Comparison of ENCODE assay signal across 10 mouse cellular contexts in the genomic region with DNA sequence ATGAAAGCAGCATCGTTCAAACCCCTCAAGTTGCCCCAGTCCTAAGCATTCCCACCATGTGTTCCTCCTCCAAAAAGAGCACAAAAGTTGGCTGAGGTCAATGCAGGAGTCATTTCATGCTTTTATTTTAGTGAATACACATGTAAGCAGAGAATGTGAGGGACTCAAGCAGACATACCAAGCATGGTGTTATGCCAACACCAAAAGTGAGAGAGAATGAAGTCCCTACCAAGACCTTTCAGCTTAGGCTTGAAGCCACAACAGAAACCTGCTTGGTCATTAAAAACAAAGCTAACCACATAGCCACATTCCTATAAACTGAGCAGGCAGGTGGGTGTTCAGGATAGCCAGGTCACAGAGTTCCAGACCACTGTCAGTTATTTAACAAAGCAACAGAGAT. TPM values are rescaled to one million over a fixed set of nuclear protein-coding genes. Genes with fewer than 3 reads are reported as not detected.
DNase-seq lines count a peak whose midpoint lies in the region; ATAC-seq and TF ChIP-seq lines count a peak whose summit lies in the region.
"Had no signal": no experiment of that assay in that cellular context is flagged by ENCODE, and none has a peak within 500 bp of the region (broad histone marks: within the 10 kb centered on the region; RNA-seq: fewer than 3 reads in every experiment).

No protein-coding gene starts in this region.

- no peak for TF ChIP-seq POLR2A in liver, adult 2 months (IDR thresholded peaks at IDR 0.05; ENCODE audit: extremely low read depth, insufficient read depth, low read length)
- TF ChIP-seq POLR2A in cortical plate, adult 2 months (IDR thresholded peaks at IDR 0.05; ENCODE audit: extremely low read depth, insufficient read depth, low read length), result no peak

- H3K36me3 ChIP-seq in liver, adult 2 months (ENCODE audit: control insufficient read depth, insufficient read depth, low read length), result peaks cover 32% of the 10 kb centered on the region
- no peaks in the 10 kb centered on the region for H3K36me3 ChIP-seq in macrophage (ENCODE audit: inconsistent target)

- H3K27ac ChIP-seq in gastrocnemius, adult 2 months, result peak overlapping the region; percentile 83
- peak overlapping the region; percentile 15; the same call in 1 of the 2 replicates for H3K27ac ChIP-seq in liver, adult 2 months (replicated peaks; ENCODE audit: insufficient read depth, low read depth, low read length)
- peak overlapping the region; percentile 0; the same call in 1 of the 2 replicates for H3K27ac ChIP-seq in cortical plate, adult 2 months (ENCODE audit: insufficient read depth, low read length)
- peak overlapping the region; percentile 97 for H3K27ac ChIP-seq in macrophage
- H3K27ac ChIP-seq: neural tube, embryonic 12.5 days had no signal

- H3K4me3 ChIP-seq in gastrocnemius, adult 2 months, result peak overlapping the region; percentile 44
- H3K4me3 ChIP-seq in liver, adult 2 months (ENCODE audit: insufficient read depth, low read depth, low read length), result no peak overlapping the region
- no peak overlapping the region for H3K4me3 ChIP-seq in cortical plate, adult 2 months (ENCODE audit: insufficient read depth, low read length)
- no peak overlapping the region for H3K4me3 ChIP-seq in macrophage (ENCODE audit: inconsistent target)
- H3K4me3 ChIP-seq: erythroblast, embryonic 14.5 days; neural tube, embryonic 12.5 days had no signal

- TF ChIP-seq CTCF in gastrocnemius, adult 2 months (IDR thresholded peaks at IDR 0.05), result no peak
- no peak for TF ChIP-seq CTCF in liver, adult 2 months (IDR thresholded peaks at IDR 0.05; ENCODE audit: low read depth, low read length)
- no peak for TF ChIP-seq CTCF in cortical plate, adult 2 months (IDR thresholded peaks at IDR 0.05; ENCODE audit: extremely low read depth, insufficient read depth, low read length)

- no peak overlapping the region for H3K9ac ChIP-seq in liver, adult 2 months (ENCODE audit: low read depth, low read length)
- H3K9ac ChIP-seq: neural tube, embryonic 12.5 days had no signal

- ATAC-seq in activated CD4-positive, CD25-positive, alpha-beta regulatory T cell, adult 4 months, result no peak

- intact Hi-C loops in gastrocnemius, adult 2 months (cut with DNase I), result loop anchor here (2.0 to 5.0 kb wide), 2 partner anchors 35 to 45 kb away; a partner anchor contains a TSS
- intact Hi-C loops in gastrocnemius, postnatal 14 days (cut with DNase I; ENCODE audit: low total_unique reads), result no loop called here

- H3K4me1 ChIP-seq in liver, adult 2 months (ENCODE audit: control insufficient read depth, insufficient read depth, low read length), result peaks cover 5% of the 10 kb centered on the region
- peaks cover 9% of the 10 kb centered on the region for H3K4me1 ChIP-seq in cortical plate, adult 2 months (ENCODE audit: control insufficient read depth, insufficient read depth, low read length)

- H3K79me2 ChIP-seq in liver, adult 2 months (ENCODE audit: control insufficient read depth, insufficient read depth, low read length), result peaks cover 32% of the 10 kb centered on the region; the same call in 1 of the 2 replicates
- peaks cover 83% of the 10 kb centered on the region for H3K79me2 ChIP-seq in macrophage (ENCODE audit: inconsistent target)

- DNase-seq in gastrocnemius, adult 2 months, result no peak
- DNase-seq in gastrocnemius, postnatal 14 days, result no peak
- no peak for DNase-seq in liver, adult 2 months (ENCODE audit: extremely low read depth, low read depth, low spot score)
- no peak for DNase-seq in liver
- DNase-seq in cerebellum, adult 11 months, result no peak

- H3K27me3 ChIP-seq in liver, adult 2 months (ENCODE audit: control insufficient read depth, insufficient read depth, low read length), result no peaks in the 10 kb centered on the region
- H3K27me3 ChIP-seq: neural tube, embryonic 12.5 days had no signal

- 63% methylated on average over 1 of the region's 1 CpGs for WGBS in liver, adult 2 months
- 0% methylated on average over 1 of the region's 1 CpGs for WGBS in macrophage (ENCODE audit: missing documents)

RNA-seq across cellular contexts. Expression of a gene that starts 35.0 kb away (rescaled TPM):
- total RNA-seq in gastrocnemius, adult 2 months (2021), result 10 to 100 TPM; 10.4 to 11.7 TPM
- 1 to 10 TPM; 9.4 to 9.9 TPM for total RNA-seq in gastrocnemius, postnatal 14 days (2021)
- total RNA-seq in liver, adult 2 months (2014; rRNA removed), result 5.9 and 6.4 TPM in 2 replicates
- 5.9 and 7.5 TPM in 2 replicates for polyA plus RNA-seq in liver, adult 2 months (2012; rRNA removed)
- polyA plus RNA-seq in cortical plate, adult 2 months (2012; rRNA removed), result 6.6 and 7.4 TPM in 2 replicates
- 10 to 100 TPM; 11.7 to 99.4 (median 23.3) TPM for total RNA-seq in macrophage (2018; cell fraction: chromatin; rRNA removed)
- 10 to 100 TPM in 21 of 26 experiments, 1 to 10 TPM in 5; 7.2 to 20.6 (median 13.0) TPM for total RNA-seq in macrophage (2018; cell fraction: cytosol; rRNA removed)
- total RNA-seq in macrophage (2018; cell fraction: nucleus; rRNA removed), result 10 to 100 TPM; 16.8 to 80.0 (median 28.9) TPM
- 3.4 to 11.0 TPM (median 7.7 TPM) in 3 replicates for polyA plus RNA-seq in macrophage (2018)
- polyA plus RNA-seq in activated CD4-positive, CD25-positive, alpha-beta regulatory T cell, adult 4 months (2017; shearing (Covaris generic)), result 10 to 100 TPM; 10.6 to 11.9 TPM

RNA-seq across cellular contexts. Expression of a gene that starts 49.1 kb away (rescaled TPM):
- total RNA-seq in gastrocnemius, adult 2 months (2021), result 10 to 100 TPM; 24.1 to 26.2 TPM
- total RNA-seq in gastrocnemius, postnatal 14 days (2021), result 10 to 100 TPM; 22.3 to 27.3 TPM
- total RNA-seq in liver, adult 2 months (2014; rRNA removed), result 5.9 and 8.5 TPM in 2 replicates
- 21.9 and 25.2 TPM in 2 replicates for polyA plus RNA-seq in liver, adult 2 months (2012; rRNA removed)
- polyA plus RNA-seq in cortical plate, adult 2 months (2012; rRNA removed), result 44.3 and 45.1 TPM in 2 replicates
- total RNA-seq in macrophage (2018; cell fraction: chromatin; rRNA removed), result 100 to 1,000 TPM in 19 of 26 experiments, 10 to 100 TPM in 7; 28.1 to 299 (median 129) TPM
- 10 to 100 TPM; 27.8 to 61.2 (median 49.8) TPM for total RNA-seq in macrophage (2018; cell fraction: cytosol; rRNA removed)
- total RNA-seq in macrophage (2018; cell fraction: nucleus; rRNA removed), result 100 to 1,000 TPM in 11 of 26 experiments, 10 to 100 TPM in 15; 30.5 to 188 (median 96.9) TPM
- polyA plus RNA-seq in macrophage (2018), result 24.4 to 30.0 TPM (median 27.9 TPM) in 3 replicates
- polyA plus RNA-seq in activated CD4-positive, CD25-positive, alpha-beta regulatory T cell, adult 4 months (2017; shearing (Covaris generic)), result 10 to 100 TPM; 58.4 to 79.1 TPM

RNA-seq across cellular contexts. Expression of a gene that starts 57.5 kb away (rescaled TPM):
- total RNA-seq in gastrocnemius, adult 2 months (2021), result 10 to 100 TPM; 25.4 to 32.3 TPM
- 10 to 100 TPM; 18.2 to 26.4 TPM for total RNA-seq in gastrocnemius, postnatal 14 days (2021)
- 8.9 and 15.5 TPM in 2 replicates for total RNA-seq in liver, adult 2 months (2014; rRNA removed)
- 18.5 and 21.3 TPM in 2 replicates for polyA plus RNA-seq in liver, adult 2 months (2012; rRNA removed)
- 36.8 and 38.4 TPM in 2 replicates for polyA plus RNA-seq in cortical plate, adult 2 months (2012; rRNA removed)
- total RNA-seq in macrophage (2018; cell fraction: chromatin; rRNA removed), result 100 to 1,000 TPM in 6 of 26 experiments, 10 to 100 TPM in 20; 33.1 to 176 (median 55.0) TPM
- total RNA-seq in macrophage (2018; cell fraction: cytosol; rRNA removed), result 10 to 100 TPM; 12.1 to 36.4 (median 19.1) TPM
- total RNA-seq in macrophage (2018; cell fraction: nucleus; rRNA removed), result 100 to 1,000 TPM in 3 of 26 experiments, 10 to 100 TPM in 23; 29.4 to 155 (median 46.0) TPM
- polyA plus RNA-seq in macrophage (2018), result 15.6 to 22.3 TPM (median 19.4 TPM) in 3 replicates
- polyA plus RNA-seq in activated CD4-positive, CD25-positive, alpha-beta regulatory T cell, adult 4 months (2017; shearing (Covaris generic)), result 10 to 100 TPM; 25.8 to 28.8 TPM

Comparison
In these comparisons a context has a peak if more than half of its experiments do, and no peak if none do; other contexts are left out.
1. H3K27ac ChIP-seq: peak in every context shown above with its lines; median percentile 97 in macrophage; 83 in gastrocnemius, adult 2 months; 15 in liver, adult 2 months; 0 in cortical plate, adult 2 months.